Mouse (Mus musculus): ENCODE measurements around the gene Hspbap1. TPM values are rescaled to one million over a fixed set of nuclear protein-coding genes. Genes with fewer than 3 reads are reported as not detected.

Hspbap1 gene
- 23.5 and 23.8 TPM in 2 replicates for polyA plus RNA-seq (2014; fragmentation: Nextera tagmentation; extraction: Ambion mirVana)

DNA sequence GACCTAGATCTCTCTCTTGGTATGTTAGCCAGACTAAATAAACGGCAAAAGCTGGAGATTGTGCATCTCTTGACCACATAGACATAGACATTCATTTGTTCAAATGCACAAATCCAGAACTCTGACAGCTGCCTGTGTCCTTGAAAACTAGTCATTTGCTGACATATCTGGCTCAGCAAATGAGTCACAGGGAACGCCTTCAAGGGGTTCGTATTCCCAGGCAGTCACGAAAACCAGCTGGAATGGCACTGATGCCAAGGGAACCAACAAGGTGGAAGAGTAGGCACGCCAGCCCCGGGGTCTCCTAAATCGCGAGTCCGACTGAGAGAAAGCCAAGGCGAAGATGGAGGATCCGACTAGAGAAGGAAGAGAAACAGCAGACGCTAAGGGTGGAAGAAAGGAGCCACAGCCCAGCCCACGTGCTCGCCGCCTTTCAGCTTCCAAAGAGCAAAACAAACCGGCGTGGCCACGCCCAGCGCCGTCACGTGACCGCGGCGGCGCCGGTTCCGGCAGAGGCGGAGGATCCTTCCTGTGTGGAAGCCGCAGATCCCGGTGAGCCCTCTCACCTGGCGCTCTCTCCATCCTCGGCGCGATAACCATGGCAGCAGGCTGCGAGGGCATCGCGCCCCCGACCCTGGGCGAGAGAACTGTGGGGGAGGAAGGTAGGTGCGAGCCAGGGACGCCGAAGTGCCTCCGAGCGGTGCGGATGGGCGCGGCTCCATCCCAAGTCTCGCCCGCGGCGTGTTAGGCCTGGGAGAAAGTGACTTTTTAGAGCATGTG is at the start of gene Hspbap1:
Gene Hspbap1, plus strand, starts transcription at position 498 of the 780 bp plus-strand sequence.
- Histone ChIP-seq H3K9ac (ENCODE audit: low read length) (peak within 1 kb of the TSS; percentile 88), H3K4me2 (ENCODE audit: low read depth, severe bottlenecking) (peak within 1 kb of the TSS; percentile 65), H3K9me3 (ENCODE audit: control insufficient read depth, low read length) (no peaks in the 10 kb centered on the region), H3K36me3 (ENCODE audit: control insufficient read depth, insufficient read depth, low read length) (no peaks in the 10 kb centered on the region), H3K4me3 (ENCODE audit: low read depth, low read length) (peak within 1 kb of the TSS; percentile 92), H3K27me3 (ENCODE audit: control insufficient read depth, insufficient read depth, low read length) (no peaks in the 10 kb centered on the region), H3K27ac (replicated peaks; ENCODE audit: low read depth, low read length) (no peak within 1 kb of the TSS), H3K4me1 (ENCODE audit: control insufficient read depth, insufficient read depth, low read length) (peaks cover 8% of the 10 kb centered on the region; the same call in 1 of the 2 replicates)
- DNase-seq (ENCODE audit: low spot score) (peak; percentile 91), ATAC-seq (ENCODE audit: insufficient number of reproducible peaks, low FRiP score, low TSS enrichment, low read depth) (peak; percentile 75)
- WGBS: under 1% methylated on average over 51 of the region's 51 CpGs

DNA sequence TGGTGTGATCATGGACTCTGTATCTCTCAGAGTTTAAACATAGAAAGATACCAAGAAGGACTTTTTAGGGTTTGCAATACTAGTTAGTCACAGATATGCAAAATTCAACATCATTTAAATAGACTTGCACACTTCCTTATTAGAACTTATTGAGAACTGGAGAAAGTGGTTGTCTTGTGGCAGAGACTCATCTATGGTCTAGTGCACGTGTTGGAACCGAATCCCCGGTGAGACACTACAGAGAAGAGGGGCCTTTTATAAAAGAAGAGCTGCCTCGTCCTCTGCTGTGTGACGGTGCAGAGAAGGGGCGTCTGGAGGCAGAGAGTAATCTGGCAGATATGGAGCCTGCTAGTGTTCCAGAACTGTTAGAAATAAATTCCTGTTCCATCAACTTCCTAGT is 45.6 kb upstream of the Hspbap1 start:
- no peaks in the 10 kb centered on the region for H3K36me3 ChIP-seq (ENCODE audit: control insufficient read depth, insufficient read depth, low read length)
- H3K4me3 ChIP-seq (ENCODE audit: low read depth, low read length): no peak overlapping the region
- no peaks in the 10 kb centered on the region for H3K9me3 ChIP-seq (ENCODE audit: control insufficient read depth, low read length)
- 92% methylated on average over 6 of the region's 6 CpGs for WGBS
- H3K9ac ChIP-seq (ENCODE audit: low read length): no peak overlapping the region
- ATAC-seq (ENCODE audit: insufficient number of reproducible peaks, low FRiP score, low TSS enrichment, low read depth): no peak
- no peak overlapping the region for H3K27ac ChIP-seq (replicated peaks; ENCODE audit: low read depth, low read length)
- H3K4me2 ChIP-seq (ENCODE audit: low read depth, severe bottlenecking): no peak overlapping the region
- DNase-seq (ENCODE audit: low spot score): no peak
- H3K27me3 ChIP-seq (ENCODE audit: control insufficient read depth, insufficient read depth, low read length): no peaks in the 10 kb centered on the region
- H3K4me1 ChIP-seq (ENCODE audit: control insufficient read depth, insufficient read depth, low read length): no peaks in the 10 kb centered on the region

DNA sequence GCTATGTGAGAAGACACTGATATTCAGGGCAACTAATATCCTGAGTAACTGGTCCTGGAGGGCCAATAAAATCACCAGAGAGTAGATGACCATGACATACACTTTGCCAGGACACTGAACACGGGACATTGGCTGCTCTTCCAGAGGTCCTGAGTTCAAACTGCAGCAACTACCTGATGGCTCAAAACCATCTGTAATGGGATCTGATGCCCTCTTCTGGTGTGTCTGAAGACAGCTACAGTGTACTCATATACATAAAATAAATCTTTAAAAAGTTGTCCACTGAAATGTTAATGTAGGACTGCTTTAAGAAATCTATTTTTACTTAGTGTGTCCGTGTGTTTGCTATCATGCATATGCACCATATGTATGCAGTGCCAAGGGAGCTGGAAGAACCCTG is 43.6 kb upstream of the Hspbap1 start:
- Histone ChIP-seq H3K4me1 (ENCODE audit: control insufficient read depth, insufficient read depth, low read length) (no peaks in the 10 kb centered on the region), H3K9me3 (ENCODE audit: control insufficient read depth, low read length) (no peaks in the 10 kb centered on the region), H3K9ac (ENCODE audit: low read length) (no peak overlapping the region), H3K27ac (replicated peaks; ENCODE audit: low read depth, low read length) (no peak overlapping the region), H3K4me3 (ENCODE audit: low read depth, low read length) (no peak overlapping the region), H3K4me2 (ENCODE audit: low read depth, severe bottlenecking) (no peak overlapping the region), H3K36me3 (ENCODE audit: control insufficient read depth, insufficient read depth, low read length) (no peaks in the 10 kb centered on the region), H3K27me3 (ENCODE audit: control insufficient read depth, insufficient read depth, low read length) (no peaks in the 10 kb centered on the region)
- ATAC-seq (ENCODE audit: insufficient number of reproducible peaks, low FRiP score, low TSS enrichment, low read depth): no peak
- no peak for DNase-seq (ENCODE audit: low spot score)
- 78% methylated on average over 2 of the region's 2 CpGs for WGBS

DNA sequence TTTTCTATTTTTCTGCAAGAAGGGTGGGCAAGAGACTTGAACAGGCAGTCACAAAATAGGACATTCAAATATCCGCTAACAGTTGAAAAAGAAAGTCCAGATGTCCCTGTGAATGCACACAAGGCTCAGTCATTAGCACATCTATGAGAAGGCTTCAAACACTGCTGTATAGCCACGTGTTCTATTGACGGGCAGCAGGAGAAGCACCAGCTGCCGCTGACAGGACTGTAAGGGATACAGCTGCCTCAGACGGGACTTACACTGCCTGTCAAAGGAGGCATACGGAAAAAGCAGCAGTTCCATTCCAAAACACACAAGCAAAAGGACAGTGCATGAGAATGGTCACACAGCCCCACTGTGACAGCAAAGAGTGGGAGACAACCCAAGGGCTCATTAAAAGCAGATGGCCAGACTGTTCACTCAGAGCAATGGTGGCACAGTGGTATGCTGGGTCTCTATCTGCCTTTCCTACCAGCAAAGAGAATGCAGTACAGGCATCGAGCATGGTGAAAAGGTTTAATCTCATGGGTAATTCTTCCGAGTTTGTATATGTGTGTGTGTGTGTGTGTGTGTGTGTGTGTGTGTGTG is 40.9 kb upstream of the Hspbap1 start:
- DNase-seq (ENCODE audit: low spot score) (no peak), ATAC-seq (ENCODE audit: insufficient number of reproducible peaks, low FRiP score, low TSS enrichment, low read depth) (no peak)
- Histone ChIP-seq H3K4me2 (ENCODE audit: low read depth, severe bottlenecking) (no peak overlapping the region), H3K4me3 (ENCODE audit: low read depth, low read length) (no peak overlapping the region), H3K9ac (ENCODE audit: low read length) (no peak overlapping the region), H3K9me3 (ENCODE audit: control insufficient read depth, low read length) (no peaks in the 10 kb centered on the region), H3K27me3 (ENCODE audit: control insufficient read depth, insufficient read depth, low read length) (no peaks in the 10 kb centered on the region), H3K4me1 (ENCODE audit: control insufficient read depth, insufficient read depth, low read length) (no peaks in the 10 kb centered on the region), H3K27ac (replicated peaks; ENCODE audit: low read depth, low read length) (no peak overlapping the region), H3K36me3 (ENCODE audit: control insufficient read depth, insufficient read depth, low read length) (peaks cover 2% of the 10 kb centered on the region; the same call in 1 of the 2 replicates)
- WGBS: 74% methylated on average over 8 of the region's 8 CpGs

DNA sequence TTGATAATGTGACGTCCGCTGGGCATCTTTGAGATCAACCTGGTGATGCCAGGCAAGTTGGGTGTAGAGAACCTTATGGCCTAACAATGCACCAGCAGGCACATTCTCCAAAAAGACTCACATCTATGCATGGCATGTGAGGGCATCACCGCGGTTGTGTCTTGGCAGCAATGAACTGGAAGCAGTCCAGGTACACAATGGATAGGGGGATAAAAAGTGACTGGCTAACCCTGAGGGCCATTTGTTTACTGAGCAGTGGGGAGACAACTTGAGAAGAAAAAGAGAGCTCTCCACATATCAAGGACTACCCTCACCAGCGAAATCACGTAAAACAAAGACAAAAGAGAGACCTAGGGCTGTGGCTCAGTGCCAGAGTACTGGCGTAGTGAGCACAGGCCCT is 38.1 kb upstream of the Hspbap1 start:
- H3K27me3 ChIP-seq (ENCODE audit: control insufficient read depth, insufficient read depth, low read length): no peaks in the 10 kb centered on the region
- no peak overlapping the region for H3K9ac ChIP-seq (ENCODE audit: low read length)
- whole genome bisulfite sequencing: 96% methylated on average over 7 of the region's 7 CpGs
- ATAC-seq (ENCODE audit: insufficient number of reproducible peaks, low FRiP score, low TSS enrichment, low read depth) (no peak), DNase-seq (ENCODE audit: low spot score) (no peak)
- H3K27ac ChIP-seq (replicated peaks; ENCODE audit: low read depth, low read length): no peak overlapping the region
- no peak overlapping the region for H3K4me2 ChIP-seq (ENCODE audit: low read depth, severe bottlenecking)
- H3K4me3 ChIP-seq (ENCODE audit: low read depth, low read length): no peak overlapping the region
- H3K4me1 ChIP-seq (ENCODE audit: control insufficient read depth, insufficient read depth, low read length): no peaks in the 10 kb centered on the region
- peaks cover 2% of the 10 kb centered on the region; the same call in 1 of the 2 replicates for H3K36me3 ChIP-seq (ENCODE audit: control insufficient read depth, insufficient read depth, low read length)
- no peaks in the 10 kb centered on the region for H3K9me3 ChIP-seq (ENCODE audit: control insufficient read depth, low read length)

DNA sequence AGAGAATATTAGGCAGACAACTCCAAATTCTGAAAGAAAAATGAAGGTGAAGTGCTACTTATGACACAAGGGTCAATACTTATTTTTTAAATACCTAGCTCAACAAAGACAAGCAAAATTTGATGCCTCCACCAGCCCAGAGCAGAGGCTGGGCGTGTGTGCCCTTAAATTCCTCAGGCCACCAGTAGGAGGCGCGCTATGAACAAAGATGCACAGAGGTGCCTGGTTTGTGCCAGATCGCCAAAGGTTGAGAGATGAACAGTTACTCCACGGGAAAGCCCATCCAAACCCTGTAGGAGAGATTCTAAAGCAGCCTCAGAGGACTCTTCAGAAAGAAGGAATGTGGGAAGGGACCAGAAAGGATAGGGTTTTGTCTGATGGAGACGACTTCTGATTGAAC is 36.1 kb upstream of the Hspbap1 start:
- H3K4me1 ChIP-seq (ENCODE audit: control insufficient read depth, insufficient read depth, low read length): peaks cover 3% of the 10 kb centered on the region; the same call in 1 of the 2 replicates
- peak; percentile 84 for DNase-seq (ENCODE audit: low spot score)
- H3K4me3 ChIP-seq (ENCODE audit: low read depth, low read length): no peak overlapping the region
- H3K9me3 ChIP-seq (ENCODE audit: control insufficient read depth, low read length): no peaks in the 10 kb centered on the region
- H3K27ac ChIP-seq (replicated peaks; ENCODE audit: low read depth, low read length): no peak overlapping the region
- H3K27me3 ChIP-seq (ENCODE audit: control insufficient read depth, insufficient read depth, low read length): no peaks in the 10 kb centered on the region
- peaks cover 2% of the 10 kb centered on the region; the same call in 1 of the 2 replicates for H3K36me3 ChIP-seq (ENCODE audit: control insufficient read depth, insufficient read depth, low read length)
- no peak overlapping the region for H3K9ac ChIP-seq (ENCODE audit: low read length)
- no peak overlapping the region for H3K4me2 ChIP-seq (ENCODE audit: low read depth, severe bottlenecking)
- no peak for ATAC-seq (ENCODE audit: insufficient number of reproducible peaks, low FRiP score, low TSS enrichment, low read depth)
- 19% methylated on average over 6 of the region's 6 CpGs for WGBS

DNA sequence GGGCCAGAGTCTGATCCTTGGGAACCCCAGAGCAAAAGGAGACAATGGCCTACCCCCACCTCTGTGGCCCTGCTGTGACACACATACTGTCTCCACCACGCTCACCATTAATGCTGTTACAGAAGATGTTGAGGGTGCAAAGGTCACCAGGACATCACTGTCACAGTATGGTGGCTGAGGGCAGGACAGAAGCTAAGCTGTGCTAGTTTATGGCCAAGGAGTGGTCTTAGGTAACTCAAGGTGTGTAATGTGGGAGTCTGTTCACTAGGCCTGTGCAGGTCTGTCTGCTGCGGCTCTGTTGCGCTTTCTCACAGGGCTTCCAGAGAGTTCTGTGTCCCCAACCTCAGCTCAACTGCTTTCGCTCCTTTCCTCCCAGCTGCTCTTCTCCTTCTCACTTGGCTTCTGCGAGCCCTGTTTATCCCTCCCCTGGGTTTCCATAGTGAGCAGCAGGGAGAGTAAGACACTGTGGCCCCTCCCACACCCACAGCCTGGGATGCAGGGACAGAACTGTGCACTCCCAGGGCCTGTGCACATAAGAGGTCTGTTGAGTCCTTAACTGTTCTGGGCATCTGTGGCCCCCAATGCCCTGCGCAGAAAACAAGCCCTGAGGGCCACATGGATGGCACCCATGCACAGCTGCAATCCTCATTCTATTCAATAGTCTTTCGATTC is 31.9 kb upstream of the Hspbap1 start:
- no peak for ATAC-seq (ENCODE audit: insufficient number of reproducible peaks, low FRiP score, low TSS enrichment, low read depth)
- 79% methylated on average over 7 of the region's 7 CpGs for WGBS
- H3K4me1 ChIP-seq (ENCODE audit: control insufficient read depth, insufficient read depth, low read length): peaks cover 3% of the 10 kb centered on the region; the same call in 1 of the 2 replicates
- no peak for DNase-seq (ENCODE audit: low spot score)
- H3K27ac ChIP-seq (replicated peaks; ENCODE audit: low read depth, low read length): no peak overlapping the region
- H3K4me2 ChIP-seq (ENCODE audit: low read depth, severe bottlenecking): no peak overlapping the region
- H3K9ac ChIP-seq (ENCODE audit: low read length): no peak overlapping the region
- H3K36me3 ChIP-seq (ENCODE audit: control insufficient read depth, insufficient read depth, low read length): no peaks in the 10 kb centered on the region
- H3K4me3 ChIP-seq (ENCODE audit: low read depth, low read length): no peak overlapping the region
- H3K27me3 ChIP-seq (ENCODE audit: control insufficient read depth, insufficient read depth, low read length): no peaks in the 10 kb centered on the region
- no peaks in the 10 kb centered on the region for H3K9me3 ChIP-seq (ENCODE audit: control insufficient read depth, low read length)

DNA sequence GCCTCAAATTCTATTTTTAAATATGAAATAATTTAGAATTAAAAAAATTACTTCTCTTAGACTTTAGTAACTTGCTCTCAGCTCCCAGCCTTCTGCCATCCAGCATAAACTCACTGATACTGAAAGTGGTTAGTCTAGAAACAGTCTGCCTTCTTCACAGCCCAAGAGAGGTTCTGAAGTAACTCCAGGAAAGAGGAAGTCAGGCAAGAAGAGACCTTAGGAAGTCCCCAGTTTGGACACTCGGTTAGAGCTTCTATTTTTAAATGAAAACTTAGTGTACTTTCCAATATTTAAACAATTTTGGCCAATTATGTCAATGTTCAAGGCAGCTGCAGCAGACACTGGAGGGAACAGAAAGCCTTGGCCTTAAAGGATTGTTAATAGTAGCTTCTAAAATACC is 30.6 kb upstream of the Hspbap1 start:
- H3K27me3 ChIP-seq (ENCODE audit: control insufficient read depth, insufficient read depth, low read length): no peaks in the 10 kb centered on the region
- DNase-seq (ENCODE audit: low spot score) (no peak), ATAC-seq (ENCODE audit: insufficient number of reproducible peaks, low FRiP score, low TSS enrichment, low read depth) (no peak)
- no peak overlapping the region for H3K27ac ChIP-seq (replicated peaks; ENCODE audit: low read depth, low read length)
- H3K4me2 ChIP-seq (ENCODE audit: low read depth, severe bottlenecking): no peak overlapping the region
- no peaks in the 10 kb centered on the region for H3K36me3 ChIP-seq (ENCODE audit: control insufficient read depth, insufficient read depth, low read length)
- no peaks in the 10 kb centered on the region for H3K9me3 ChIP-seq (ENCODE audit: control insufficient read depth, low read length)
- no peak overlapping the region for H3K4me3 ChIP-seq (ENCODE audit: low read depth, low read length)
- no peak overlapping the region for H3K9ac ChIP-seq (ENCODE audit: low read length)
- WGBS: 83% methylated on average over 1 of the region's 1 CpGs
- H3K4me1 ChIP-seq (ENCODE audit: control insufficient read depth, insufficient read depth, low read length): peaks cover 3% of the 10 kb centered on the region; the same call in 1 of the 2 replicates

Data from limb, embryonic 11.5 days (tissue).